Mouse (Mus musculus): Measurements from ENCODE around the gene Sh3bgr. TPM values are rescaled to one million over a fixed set of nuclear protein-coding genes. Genes with fewer than 3 reads are reported as not detected.

Gene Sh3bgr
- polyA plus RNA-seq, 1 experiment, result 10.3 TPM

GRCm38 (mm10) chr16:96230411-96230810 lies 30.2 kb downstream of the Sh3bgr start:
- no peaks in the 10 kb centered on the region for H3K36me3 ChIP-seq (ENCODE audit: control insufficient read depth, insufficient read depth)
- H3K4me3 ChIP-seq (ENCODE audit: insufficient read depth, poor library complexity, severe bottlenecking), result no peak overlapping the region
- H3K27me3 ChIP-seq (ENCODE audit: control insufficient read depth, insufficient read depth, insufficient read length), result peaks cover 8% of the 10 kb centered on the region
- H3K79me2 ChIP-seq (ENCODE audit: control insufficient read depth, insufficient read depth), result no peaks in the 10 kb centered on the region
- H3ac ChIP-seq (ENCODE audit: control insufficient read depth, insufficient read length, low read depth), result no peak overlapping the region
- no peak for TF ChIP-seq MAX (IDR thresholded peaks at IDR 0.05)
- TF ChIP-seq CTCF (IDR thresholded peaks at IDR 0.05; ENCODE audit: control insufficient read depth, insufficient read depth, insufficient read length), result peak; percentile 78
- no peaks in the 10 kb centered on the region for H3K79me3 ChIP-seq (ENCODE audit: low read depth)

GRCm38 (mm10) chr16:96231251-96231650 lies 31.0 kb downstream of the Sh3bgr start:
- Histone ChIP-seq H3K4me3 (ENCODE audit: insufficient read depth, poor library complexity, severe bottlenecking) (no peak overlapping the region), H3ac (ENCODE audit: control insufficient read depth, insufficient read length, low read depth) (no peak overlapping the region), H3K79me3 (ENCODE audit: low read depth) (no peaks in the 10 kb centered on the region), H3K36me3 (ENCODE audit: control insufficient read depth, insufficient read depth) (no peaks in the 10 kb centered on the region), H3K27me3 (ENCODE audit: control insufficient read depth, insufficient read depth, insufficient read length) (peaks cover 13% of the 10 kb centered on the region), H3K79me2 (ENCODE audit: control insufficient read depth, insufficient read depth) (no peaks in the 10 kb centered on the region)
- TF ChIP-seq CTCF (IDR thresholded peaks at IDR 0.05; ENCODE audit: control insufficient read depth, insufficient read depth, insufficient read length) (no peak), MAX (IDR thresholded peaks at IDR 0.05) (no peak), FOSL1 (IDR thresholded peaks at IDR 0.05; ENCODE audit: insufficient read depth, low read length, poor library complexity, severe bottlenecking) (no peak)

GRCm38 (mm10) chr16:96231974-96232373 lies 31.7 kb downstream of the Sh3bgr start:
- Histone ChIP-seq H3ac (ENCODE audit: control insufficient read depth, insufficient read length, low read depth) (no peak overlapping the region), H3K27me3 (ENCODE audit: control insufficient read depth, insufficient read depth, insufficient read length) (peaks cover 13% of the 10 kb centered on the region), H3K4me3 (ENCODE audit: insufficient read depth, poor library complexity, severe bottlenecking) (no peak overlapping the region), H3K36me3 (ENCODE audit: control insufficient read depth, insufficient read depth) (no peaks in the 10 kb centered on the region), H3K79me2 (ENCODE audit: control insufficient read depth, insufficient read depth) (no peaks in the 10 kb centered on the region), H3K79me3 (ENCODE audit: low read depth) (no peaks in the 10 kb centered on the region)
- TF ChIP-seq MAX (IDR thresholded peaks at IDR 0.05), result no peak
- no peak for TF ChIP-seq FOSL1 (IDR thresholded peaks at IDR 0.05; ENCODE audit: insufficient read depth, low read length, poor library complexity, severe bottlenecking)
- TF ChIP-seq CEBPB (IDR thresholded peaks at IDR 0.05; ENCODE audit: low read depth), result no peak
- no peak for TF ChIP-seq CTCF (IDR thresholded peaks at IDR 0.05; ENCODE audit: control insufficient read depth, insufficient read depth, insufficient read length)
- no peak for TF ChIP-seq USF1 (IDR thresholded peaks at IDR 0.05; ENCODE audit: low read depth)
- TF ChIP-seq MYOD1 (IDR thresholded peaks at IDR 0.05; ENCODE audit: control insufficient read depth, insufficient read length, low read depth), result no peak
- no peak for TF ChIP-seq MYOG (IDR thresholded peaks at IDR 0.05; ENCODE audit: control insufficient read depth, extremely low read depth, insufficient read length)

GRCm38 (mm10) chr16:96233996-96234395 lies 33.7 kb downstream of the Sh3bgr start:
- Histone ChIP-seq H3K27me3 (ENCODE audit: control insufficient read depth, insufficient read depth, insufficient read length) (peaks cover 13% of the 10 kb centered on the region), H3K4me3 (ENCODE audit: insufficient read depth, poor library complexity, severe bottlenecking) (no peak overlapping the region), H3K79me2 (ENCODE audit: control insufficient read depth, insufficient read depth) (no peaks in the 10 kb centered on the region), H3K79me3 (ENCODE audit: low read depth) (no peaks in the 10 kb centered on the region), H3K36me3 (ENCODE audit: control insufficient read depth, insufficient read depth) (no peaks in the 10 kb centered on the region), H3ac (ENCODE audit: control insufficient read depth, insufficient read length, low read depth) (no peak overlapping the region)
- TF ChIP-seq FOSL1 (IDR thresholded peaks at IDR 0.05; ENCODE audit: insufficient read depth, low read length, poor library complexity, severe bottlenecking) (no peak), MYOD1 (IDR thresholded peaks at IDR 0.05; ENCODE audit: control insufficient read depth, insufficient read length, low read depth) (no peak), MAX (IDR thresholded peaks at IDR 0.05) (no peak), CEBPB (IDR thresholded peaks at IDR 0.05; ENCODE audit: low read depth) (no peak), USF1 (IDR thresholded peaks at IDR 0.05; ENCODE audit: low read depth) (no peak), CTCF (IDR thresholded peaks at IDR 0.05; ENCODE audit: control insufficient read depth, insufficient read depth, insufficient read length) (no peak), MYOG (IDR thresholded peaks at IDR 0.05; ENCODE audit: control insufficient read depth, extremely low read depth, insufficient read length) (no peak)

GRCm38 (mm10) chr16:96235366-96235970 lies 35.2 kb downstream of the Sh3bgr start, which contains the start of gene B3galt5:
TSS of gene B3galt5 (plus strand) at chr16:96235801.
- Histone ChIP-seq H3K4me3 (ENCODE audit: insufficient read depth, poor library complexity, severe bottlenecking) (no peak within 1 kb of the TSS), H3ac (ENCODE audit: control insufficient read depth, insufficient read length, low read depth) (no peak within 1 kb of the TSS), H3K36me3 (ENCODE audit: control insufficient read depth, insufficient read depth) (no peaks in the 10 kb centered on the region), H3K79me2 (ENCODE audit: control insufficient read depth, insufficient read depth) (no peaks in the 10 kb centered on the region), H3K27me3 (ENCODE audit: control insufficient read depth, insufficient read depth, insufficient read length) (peaks cover 13% of the 10 kb centered on the region), H3K79me3 (ENCODE audit: low read depth) (no peaks in the 10 kb centered on the region)
- TF ChIP-seq MYOG (IDR thresholded peaks at IDR 0.05; ENCODE audit: control insufficient read depth, extremely low read depth, insufficient read length), result no peak
- no peak for TF ChIP-seq USF1 (IDR thresholded peaks at IDR 0.05; ENCODE audit: low read depth)
- no peak for TF ChIP-seq CEBPB (IDR thresholded peaks at IDR 0.05; ENCODE audit: low read depth)
- TF ChIP-seq FOSL1 (IDR thresholded peaks at IDR 0.05; ENCODE audit: insufficient read depth, low read length, poor library complexity, severe bottlenecking), result no peak
- TF ChIP-seq MYOD1 (IDR thresholded peaks at IDR 0.05; ENCODE audit: control insufficient read depth, insufficient read length, low read depth), result no peak
- TF ChIP-seq MAX (IDR thresholded peaks at IDR 0.05), result no peak
- TF ChIP-seq CTCF (IDR thresholded peaks at IDR 0.05; ENCODE audit: control insufficient read depth, insufficient read depth, insufficient read length), result no peak

- TF ChIP-seq MYOD1 (IDR thresholded peaks at IDR 0.05; ENCODE audit: control insufficient read depth, insufficient read length, low read depth) (no peak), MYOG (IDR thresholded peaks at IDR 0.05; ENCODE audit: control insufficient read depth, extremely low read depth, insufficient read length) (no peak), MAX (IDR thresholded peaks at IDR 0.05) (no peak), FOSL1 (IDR thresholded peaks at IDR 0.05; ENCODE audit: insufficient read depth, low read length, poor library complexity, severe bottlenecking) (no peak), CEBPB (IDR thresholded peaks at IDR 0.05; ENCODE audit: low read depth) (no peak), CTCF (IDR thresholded peaks at IDR 0.05; ENCODE audit: control insufficient read depth, insufficient read depth, insufficient read length) (no peak)
- no peaks in the 10 kb centered on the region for H3K36me3 ChIP-seq (ENCODE audit: control insufficient read depth, insufficient read depth)
- no peaks in the 10 kb centered on the region for H3K79me2 ChIP-seq (ENCODE audit: control insufficient read depth, insufficient read depth)
- no peak overlapping the region for H3ac ChIP-seq (ENCODE audit: control insufficient read depth, insufficient read length, low read depth)
- H3K79me3 ChIP-seq (ENCODE audit: low read depth), result no peaks in the 10 kb centered on the region
- H3K4me3 ChIP-seq (ENCODE audit: insufficient read depth, poor library complexity, severe bottlenecking), result no peak overlapping the region
- no peaks in the 10 kb centered on the region for H3K27me3 ChIP-seq (ENCODE audit: control insufficient read depth, insufficient read depth, insufficient read length)
Measured at GRCm38 (mm10) chr16:96244496-96244895, 44.2 kb downstream of the Sh3bgr start.

Measured in C2C12 (cell line).